Mouse (Mus musculus) brain, embryonic 18.5 days (tissue): ENCODE measurements around the gene Itpripl1.
"Not testable (repeated sequence)": the region's sequence is repeated elsewhere in the genome, so short reads cannot be mapped to it uniquely, and the experiment has no call there.

Experiments
- DNase-seq: peaks from one replicate; pipeline ENCODE4 v3.0.0-alpha.2; 2012; ENCODE audit warnings: low read depth, low spot score

Itpripl1 gene

DNA sequence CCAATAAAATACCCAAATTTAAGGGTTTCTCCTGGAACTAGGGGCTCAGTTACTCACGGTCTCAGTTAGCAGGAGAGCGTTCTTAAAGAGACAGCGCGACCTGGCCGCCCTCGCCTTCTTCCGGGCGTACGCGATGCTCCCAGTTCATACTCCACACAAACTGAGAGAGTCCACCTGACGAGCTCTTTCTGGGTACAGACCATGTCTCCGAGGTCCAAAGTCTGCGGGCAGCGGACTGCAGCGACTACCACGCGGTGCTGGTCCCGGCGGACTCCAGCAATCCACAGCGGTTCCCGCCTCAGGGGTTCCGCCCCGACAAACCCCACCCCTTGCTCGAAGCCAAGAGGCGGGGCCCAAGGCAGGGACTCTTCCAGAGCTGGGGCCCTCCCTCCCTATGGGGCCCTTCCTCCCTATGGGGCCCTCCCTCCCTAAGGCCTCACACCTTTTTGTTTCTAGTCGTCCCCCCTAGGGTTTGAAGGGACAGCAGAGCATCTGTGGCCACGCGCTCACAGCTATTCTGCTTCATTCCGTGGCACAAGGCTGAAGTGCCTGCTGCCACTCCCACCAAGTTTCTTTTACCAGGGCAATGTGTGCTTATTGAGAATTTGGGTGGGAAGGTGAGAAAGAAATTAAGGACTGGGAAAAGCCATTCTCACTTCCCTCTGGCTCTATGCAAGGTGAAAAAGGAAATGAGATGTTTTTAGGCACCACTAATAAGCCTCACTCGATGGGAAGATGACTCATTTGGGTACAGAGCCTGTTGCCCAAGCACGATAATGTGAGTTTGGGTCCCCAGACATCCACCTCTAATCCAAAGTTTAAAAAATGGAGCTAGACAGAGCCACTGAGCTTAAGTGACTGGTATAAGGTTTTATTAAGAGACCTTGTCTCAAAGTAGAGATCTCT is at the start of gene Itpripl1:
Gene Itpripl1, minus strand, starts transcription at position 285 of the 906 bp plus-strand sequence.
- DNase-seq = no peak

DNA sequence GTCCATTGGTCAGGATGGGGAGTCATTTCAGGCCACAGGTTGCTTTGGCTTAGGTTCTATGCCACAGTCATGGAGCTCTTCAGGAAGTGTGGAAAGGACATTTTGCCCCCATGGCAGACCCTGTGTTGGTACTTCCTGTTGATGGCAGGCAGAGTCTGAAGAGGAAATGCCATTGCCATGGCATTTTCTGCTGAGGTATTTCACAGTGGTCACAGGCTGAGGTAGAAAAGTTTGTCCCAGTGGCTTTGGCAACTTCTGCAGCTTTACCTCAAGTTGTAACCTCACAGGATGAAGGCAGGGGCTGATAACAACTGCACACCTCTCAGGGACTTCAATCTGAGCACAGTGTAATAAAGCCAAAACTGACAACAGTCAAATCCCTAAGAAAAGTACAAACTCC is 46.3 kb upstream of the Itpripl1 start:
- no peak for DNase-seq

DNA sequence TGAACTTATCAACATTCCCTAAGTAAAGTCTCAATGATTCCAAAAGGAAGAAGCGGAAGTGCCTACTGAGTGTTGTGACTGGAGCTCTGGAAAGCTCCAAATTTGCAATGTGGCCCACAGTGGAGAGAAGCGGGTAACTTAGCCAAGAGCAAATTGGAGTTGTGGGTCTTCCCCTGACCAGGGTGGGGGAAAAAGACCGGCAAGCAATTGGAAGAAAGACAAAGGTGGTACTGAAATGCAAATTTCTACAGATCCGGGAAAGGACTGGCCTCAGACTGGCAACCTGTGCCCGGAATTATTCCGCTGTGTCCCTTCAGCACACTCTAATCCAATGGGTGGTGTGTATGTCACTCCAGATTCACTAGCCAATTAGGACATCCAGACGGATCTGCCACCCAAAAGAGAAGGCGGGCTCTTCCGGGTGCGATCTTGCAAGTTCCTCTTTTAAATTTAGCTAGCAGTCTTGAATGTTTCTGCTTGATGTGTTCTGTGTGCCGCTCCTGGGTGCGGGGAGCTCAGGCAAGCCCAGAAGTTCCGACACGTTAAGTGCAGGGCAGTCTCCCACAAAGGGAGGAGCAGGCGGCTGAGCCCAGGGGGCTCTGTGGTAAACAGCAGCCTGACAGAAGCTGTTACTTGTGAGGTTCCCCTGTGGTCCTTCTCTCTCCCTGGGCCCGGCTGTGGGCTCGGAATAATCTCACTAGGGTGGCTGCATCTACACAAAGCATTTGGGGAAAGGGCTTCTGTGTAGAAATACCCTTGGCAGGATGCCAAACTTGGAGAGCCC is 39.5 kb upstream of the Itpripl1 start:
- DNase-seq = peak; percentile 89

DNA sequence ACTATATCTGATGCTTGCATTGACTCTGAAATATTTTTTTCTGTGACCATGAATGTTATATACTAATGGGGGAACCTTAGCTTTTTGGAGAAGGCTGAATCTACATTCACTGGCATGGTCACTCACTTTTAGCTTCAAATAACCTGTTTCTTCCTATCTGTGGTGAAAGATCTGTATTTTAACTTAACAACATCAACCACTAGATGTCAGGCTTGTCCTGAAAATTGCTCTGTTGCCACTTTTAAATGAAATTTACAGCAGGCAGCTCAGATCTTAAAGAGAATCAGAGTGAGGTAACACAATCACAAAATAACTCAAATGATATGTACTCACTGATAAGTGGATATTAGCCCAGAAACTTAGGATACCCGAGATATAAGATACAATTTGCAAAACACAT is 23.0 kb upstream of the Itpripl1 start:
- not testable (repeated sequence) for DNase-seq

DNA sequence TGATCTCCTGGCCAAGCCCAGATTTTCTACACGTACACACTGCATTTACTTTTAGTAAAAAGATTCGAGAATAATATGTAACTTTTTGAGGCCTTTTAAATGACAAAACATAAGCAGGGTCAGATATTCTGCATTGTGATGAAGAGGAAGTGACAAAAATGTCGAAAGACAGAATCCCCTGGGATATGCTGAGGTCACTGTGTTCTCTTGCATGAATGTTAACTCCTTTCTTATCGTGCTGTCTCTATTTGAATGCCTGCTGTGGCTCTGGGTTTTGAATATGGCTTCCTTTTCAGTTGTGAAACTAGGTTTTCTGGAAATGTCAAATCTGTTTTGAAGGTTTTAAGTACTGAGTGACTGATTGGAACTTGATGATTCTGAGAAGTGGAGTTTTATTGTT is 22.4 kb upstream of the Itpripl1 start:
- no peak for DNase-seq

DNA sequence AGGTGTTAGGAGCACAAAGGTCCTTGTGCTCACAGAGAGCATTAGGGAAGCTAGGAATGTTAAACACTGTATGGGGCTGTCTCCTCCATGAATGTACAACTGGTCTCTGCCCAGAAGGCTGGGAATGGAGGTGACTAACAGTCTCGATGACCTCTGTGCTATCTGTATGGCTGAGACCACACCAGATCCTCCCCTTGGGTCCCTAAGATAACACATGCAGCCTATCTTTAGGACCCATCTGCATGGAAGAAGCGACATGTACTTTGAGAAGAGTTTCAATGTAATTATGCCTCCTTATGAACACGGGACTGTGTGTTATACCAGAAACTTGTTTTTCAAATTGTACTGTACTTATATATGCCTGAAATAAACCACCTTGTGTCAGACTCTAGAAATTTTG is 2.5 kb upstream of the Itpripl1 start:
- no peak for DNase-seq

DNA sequence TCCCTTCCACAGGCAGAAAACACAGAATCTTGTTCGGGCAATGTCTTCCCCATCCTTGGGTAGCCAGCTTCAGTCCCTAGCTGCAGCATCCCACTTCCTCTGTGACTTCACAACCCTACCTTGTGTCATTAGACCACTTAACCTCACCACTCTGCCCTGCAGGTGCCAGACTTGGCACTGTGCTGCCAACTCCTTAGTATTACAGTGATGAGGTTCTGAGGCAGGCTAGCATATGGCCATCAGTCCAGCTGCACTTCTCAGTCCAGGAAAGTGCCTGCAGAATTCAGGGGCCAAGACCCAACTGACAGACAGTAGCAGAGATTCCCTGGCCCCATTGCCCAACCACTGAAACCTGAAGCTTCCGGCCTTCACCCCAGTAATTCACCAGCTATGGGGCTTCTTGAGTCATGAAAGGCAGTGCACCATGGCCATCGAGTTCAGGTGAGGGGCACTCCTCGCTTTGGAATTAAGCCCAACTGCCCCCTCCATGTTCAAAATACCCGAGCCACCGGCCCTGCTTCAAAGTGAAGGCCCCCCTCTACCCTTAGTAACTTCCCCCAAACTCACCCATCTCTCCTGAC is 575 bp downstream of the Itpripl1 start:
- no peak for DNase-seq

DNA sequence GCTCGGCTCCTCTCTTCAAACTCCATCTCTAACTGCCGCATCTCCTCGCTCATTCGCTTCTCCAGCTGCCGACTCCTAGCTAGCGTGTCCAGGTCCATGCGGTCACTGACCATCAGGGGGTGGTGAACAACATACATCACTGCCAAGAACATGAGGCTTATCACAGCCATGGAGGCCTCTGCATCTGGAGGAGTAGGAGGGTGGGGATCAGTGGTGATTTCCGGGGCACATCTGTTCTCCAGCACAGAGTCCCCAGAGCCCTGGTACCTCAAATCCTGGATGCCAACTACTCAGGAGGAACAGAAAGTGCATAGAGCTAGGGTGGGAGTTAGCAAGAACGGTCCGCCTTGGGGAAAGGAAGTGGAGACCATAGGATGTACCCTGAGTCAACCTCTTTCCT is 1.2 kb downstream of the Itpripl1 start:
- no peak for DNase-seq

DNA sequence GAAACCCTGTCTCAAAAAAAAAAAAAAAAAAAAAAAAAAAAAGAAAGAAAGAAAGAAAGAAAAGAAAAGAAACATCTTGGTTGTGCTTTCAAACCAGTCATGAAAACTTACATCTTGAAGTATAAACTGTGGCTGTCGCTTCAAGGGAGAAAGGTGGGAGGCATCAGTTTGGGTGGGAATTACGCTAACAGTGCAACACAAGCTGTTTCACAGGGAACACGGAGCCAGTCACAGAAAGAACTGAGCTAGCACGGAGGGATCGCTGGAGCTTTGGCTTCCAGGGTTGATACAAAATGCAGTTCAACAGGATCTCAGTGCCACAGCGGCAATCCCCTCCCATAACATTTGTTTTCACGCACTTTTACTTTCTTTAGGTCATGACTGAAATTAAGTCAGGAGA is 3.2 kb downstream of the Itpripl1 start:
- no peak for DNase-seq

DNA sequence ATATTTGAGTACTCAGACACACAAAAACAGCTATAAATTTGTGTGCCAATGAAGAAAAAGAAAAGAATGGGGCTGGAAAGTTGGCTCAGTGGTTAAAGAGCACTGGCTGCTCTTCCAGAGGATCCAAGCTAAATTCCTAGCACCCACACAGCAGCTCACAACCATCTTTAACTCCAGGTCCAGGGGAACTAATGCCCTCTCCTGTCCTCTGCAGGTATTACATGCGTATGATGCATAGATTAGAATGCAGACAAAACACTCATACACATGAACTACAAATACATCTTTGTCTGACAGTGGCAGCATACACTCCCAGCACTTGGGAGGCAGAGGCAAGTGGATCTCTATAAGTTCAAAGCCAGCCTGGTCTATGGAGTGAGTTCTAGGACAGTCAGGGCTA is 3.6 kb downstream of the Itpripl1 start:
- no peak for DNase-seq

DNA sequence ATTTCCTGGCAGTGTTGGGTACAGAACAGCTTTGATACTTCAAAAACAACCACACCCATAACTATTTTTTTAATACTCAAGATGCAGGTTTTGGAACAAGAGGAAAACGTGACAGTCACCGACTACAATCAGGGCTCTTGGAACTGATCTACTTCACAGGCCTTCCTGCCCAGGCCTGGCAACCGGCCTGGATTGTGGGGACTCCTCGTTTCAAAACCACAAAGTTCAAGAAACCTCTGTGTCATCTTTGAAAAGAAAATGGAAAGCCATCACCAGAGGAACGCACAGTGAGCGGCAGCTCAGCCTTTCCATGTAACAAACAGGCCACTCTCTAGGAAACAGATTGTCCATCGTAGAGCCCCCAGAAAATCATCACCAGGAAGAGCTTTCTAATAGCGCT is 4.1 kb downstream of the Itpripl1 start:
- DNase-seq = no peak

DNA sequence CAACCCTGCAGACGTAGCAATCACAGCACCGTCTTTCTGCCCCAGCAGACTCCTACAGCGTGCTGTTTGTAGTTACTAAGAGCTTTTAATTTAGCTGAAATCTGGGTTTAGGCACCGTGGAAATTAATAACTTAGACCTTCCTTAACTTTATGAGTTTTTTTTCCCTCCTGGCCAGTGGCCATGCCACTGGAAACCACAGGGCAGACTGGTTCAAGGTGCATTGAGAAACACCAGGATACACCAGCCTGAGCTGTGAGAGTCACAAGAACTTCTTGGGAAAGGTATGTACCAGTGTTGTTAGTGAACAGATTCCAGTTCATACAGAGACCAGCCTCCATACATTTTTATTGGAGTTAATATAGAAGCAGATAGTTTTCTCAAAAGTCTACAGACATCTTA is 4.8 kb downstream of the Itpripl1 start:
- DNase-seq = no peak

DNA sequence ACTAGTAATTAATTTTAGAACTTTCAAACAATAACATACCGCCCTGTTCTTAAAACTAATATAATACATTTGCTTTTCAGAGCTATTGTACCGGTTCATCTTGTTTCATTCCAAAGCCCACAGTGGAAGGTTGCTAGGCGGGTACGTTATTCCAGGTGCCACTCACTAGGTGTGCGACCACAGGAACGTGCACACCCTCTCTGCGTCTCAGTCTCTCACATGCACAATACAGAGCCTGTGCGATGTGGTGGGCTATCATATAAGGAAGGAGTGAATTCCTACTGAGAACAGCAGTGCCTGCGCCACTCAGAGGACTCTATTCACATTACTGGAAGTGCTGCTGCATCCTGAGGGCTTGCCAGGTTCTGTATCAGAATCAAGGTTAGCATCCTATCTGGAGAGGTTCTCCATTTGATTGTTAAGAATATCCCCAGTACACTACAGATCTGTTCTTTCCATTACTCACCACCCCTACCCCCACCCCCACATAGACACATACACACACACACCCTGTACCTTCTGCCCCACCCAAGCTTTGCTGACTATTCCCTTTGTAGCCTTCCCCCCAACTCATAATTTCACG is 5.3 kb downstream of the Itpripl1 start:
- no peak for DNase-seq

DNA sequence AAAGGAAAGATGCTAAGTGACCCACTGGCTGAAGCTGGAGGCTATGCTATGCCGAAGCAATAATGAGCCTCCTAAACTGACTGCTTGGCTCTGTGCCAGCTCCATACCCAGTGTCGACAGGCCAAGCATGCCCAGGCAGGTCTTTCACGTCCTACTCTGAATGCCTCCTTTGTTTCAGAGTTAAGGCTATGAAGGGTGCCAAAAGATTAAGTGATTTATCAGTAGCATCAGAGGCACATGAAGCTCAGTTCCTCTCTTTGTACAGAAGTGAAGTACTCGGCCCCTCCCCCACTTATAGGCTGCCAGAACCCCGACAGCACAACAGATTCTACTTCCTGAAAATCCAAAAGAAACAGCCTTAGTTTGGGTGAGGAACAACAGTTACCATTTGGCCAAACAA is 6.3 kb downstream of the Itpripl1 start:
- DNase-seq = no peak

DNA sequence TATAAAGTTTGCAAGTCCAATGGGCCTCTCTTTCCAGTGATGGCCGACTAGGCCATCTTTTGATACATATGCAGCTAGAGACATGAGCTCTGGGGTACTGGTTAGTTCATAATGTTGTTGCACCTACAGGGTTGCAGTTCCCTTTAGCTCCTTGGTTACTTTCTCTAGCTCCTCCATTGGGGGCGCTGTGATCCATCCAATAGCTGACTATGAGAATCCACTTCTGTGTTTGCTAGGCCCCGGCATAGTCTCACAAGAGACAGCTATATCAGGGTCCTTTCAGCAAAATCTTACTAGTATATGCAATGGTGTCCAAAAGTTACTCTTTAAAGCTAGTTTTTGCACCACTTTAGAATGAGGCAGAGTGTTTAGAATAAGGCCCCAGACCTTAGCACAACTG is 8.0 kb downstream of the Itpripl1 start:
- DNase-seq = not testable (repeated sequence)

DNA sequence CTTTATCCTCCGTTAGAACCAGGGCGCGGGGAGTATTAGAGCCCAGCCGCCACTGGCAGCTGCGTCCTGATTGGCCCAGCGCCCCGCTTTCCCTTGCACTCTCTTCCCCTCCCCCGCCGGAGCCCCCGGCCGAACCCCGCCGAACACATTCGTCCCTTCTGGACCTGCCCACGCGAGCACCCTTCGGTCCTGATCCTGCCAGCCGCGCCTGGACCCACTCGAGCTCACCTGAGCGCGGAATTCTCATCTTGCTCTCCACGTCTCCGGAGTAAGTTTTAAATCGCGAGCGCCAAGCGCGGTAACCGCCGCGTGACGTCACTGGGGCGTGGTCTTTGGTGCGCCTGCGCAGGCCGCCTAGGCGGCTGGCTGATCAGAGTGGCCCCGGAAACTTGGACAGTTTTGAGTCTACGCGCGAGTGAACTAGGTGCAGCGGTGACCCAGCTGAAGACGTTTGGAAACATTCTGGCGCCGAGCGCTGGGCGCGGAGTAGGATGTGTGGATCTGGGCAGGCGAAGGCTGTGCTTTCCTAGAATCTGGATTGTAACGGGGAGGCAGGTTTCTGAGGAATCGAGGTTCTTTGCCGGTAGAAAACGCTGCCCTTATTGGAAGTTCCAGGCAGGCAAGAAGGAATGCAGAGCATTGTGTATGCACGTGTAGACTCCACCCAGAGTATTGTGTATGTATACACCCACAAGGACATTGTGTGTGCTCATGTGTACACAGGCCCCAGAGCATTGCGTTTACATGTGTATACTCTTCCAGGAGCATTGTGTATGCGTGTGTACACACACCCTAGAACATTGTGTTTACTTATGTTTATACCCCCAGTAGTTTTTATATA is 9.4 kb downstream of the Itpripl1 start, which contains the start of gene Ncaph:
Gene Ncaph, minus strand, starts transcription at position 334 of the 841 bp plus-strand sequence.
- DNase-seq = peak; percentile 75

DNA sequence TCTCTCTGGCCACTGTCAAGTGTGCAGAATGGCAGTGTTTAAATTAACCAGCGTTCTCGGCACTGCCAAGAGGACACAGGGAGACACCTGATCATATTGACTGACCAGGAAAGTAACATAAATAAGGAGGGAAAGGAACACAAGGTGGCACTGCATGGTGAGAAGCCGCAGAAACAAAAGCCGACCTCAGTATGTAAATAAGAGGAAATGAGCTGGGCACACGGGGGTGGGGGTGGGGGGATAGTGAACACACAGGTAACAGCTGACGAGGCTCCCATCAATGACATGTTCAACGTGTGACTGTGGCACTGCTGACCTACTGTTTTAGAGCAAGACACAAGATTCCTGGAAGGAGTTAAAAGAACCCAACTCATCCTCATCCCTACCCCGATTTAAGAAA is 11.9 kb downstream of the Itpripl1 start:
- DNase-seq = no peak

DNA sequence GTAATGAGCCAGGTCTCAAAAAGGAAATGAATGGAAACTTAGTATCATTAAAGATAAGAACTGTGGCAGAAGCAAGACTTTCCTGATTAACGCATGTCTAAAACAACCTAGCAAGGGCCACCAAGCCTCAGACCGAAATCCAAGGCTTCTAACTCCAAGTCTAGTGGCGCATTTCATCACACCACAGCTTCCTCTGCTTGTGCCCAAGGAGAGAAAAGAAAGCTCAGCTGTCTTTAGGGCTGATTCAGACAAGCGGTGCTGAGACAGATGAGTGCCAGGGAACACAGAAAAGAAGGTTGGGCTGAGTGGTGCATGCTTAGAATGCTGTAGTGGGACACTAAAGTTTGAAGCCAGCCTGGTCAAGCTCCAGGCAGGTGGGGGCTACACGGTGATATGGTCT is 14.3 kb downstream of the Itpripl1 start:
- DNase-seq = no peak

DNA sequence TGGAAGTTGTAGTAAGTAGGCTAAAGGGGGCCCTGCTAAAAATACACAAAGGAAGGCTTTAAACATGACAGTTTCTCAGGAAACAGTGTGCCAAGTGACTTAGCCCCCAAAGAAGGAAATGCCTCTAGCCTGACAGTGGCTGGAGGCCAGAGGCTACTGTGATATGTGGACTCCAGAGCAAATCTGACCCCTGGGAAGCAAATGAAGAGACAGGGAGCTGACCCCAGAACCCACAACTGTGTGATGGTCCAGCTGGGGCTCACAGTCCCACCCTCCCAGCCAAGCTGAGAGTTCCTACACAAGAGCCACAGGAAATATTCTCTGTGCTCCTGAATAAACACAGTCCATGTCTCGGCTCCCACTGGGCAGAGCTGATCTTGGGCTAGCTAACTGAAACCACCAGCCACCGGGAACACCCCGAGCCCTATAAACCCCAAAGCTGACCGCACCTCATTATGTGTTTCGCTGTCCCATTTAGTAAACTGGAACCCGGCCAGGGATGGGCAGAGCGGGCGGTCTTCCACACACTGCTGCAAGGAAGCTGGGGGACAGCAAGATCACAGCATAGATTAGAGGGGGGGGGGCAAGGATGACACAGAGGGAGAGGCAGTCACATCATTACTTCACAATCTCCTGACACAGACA is 21.5 kb downstream of the Itpripl1 start:
- no peak for DNase-seq

DNA sequence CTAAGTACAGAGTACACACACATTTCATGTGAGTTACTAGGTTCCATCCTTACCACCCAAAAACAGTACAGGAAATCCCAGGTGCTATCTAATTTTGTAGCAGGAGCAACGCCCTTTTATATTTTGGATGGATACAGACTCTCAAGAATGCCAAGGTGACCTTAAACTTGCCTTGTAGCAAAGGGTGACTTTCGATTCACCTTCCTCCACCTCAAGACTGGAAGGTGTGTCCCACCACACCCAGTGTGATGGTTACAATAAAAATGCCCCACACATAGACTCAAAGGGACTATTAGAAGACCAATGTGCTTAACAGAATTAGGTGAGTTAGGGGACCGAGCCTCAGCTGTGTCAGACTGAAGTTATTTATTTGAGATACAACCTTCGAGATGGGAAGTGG is 34.3 kb downstream of the Itpripl1 start:
- DNase-seq = no peak

DNA sequence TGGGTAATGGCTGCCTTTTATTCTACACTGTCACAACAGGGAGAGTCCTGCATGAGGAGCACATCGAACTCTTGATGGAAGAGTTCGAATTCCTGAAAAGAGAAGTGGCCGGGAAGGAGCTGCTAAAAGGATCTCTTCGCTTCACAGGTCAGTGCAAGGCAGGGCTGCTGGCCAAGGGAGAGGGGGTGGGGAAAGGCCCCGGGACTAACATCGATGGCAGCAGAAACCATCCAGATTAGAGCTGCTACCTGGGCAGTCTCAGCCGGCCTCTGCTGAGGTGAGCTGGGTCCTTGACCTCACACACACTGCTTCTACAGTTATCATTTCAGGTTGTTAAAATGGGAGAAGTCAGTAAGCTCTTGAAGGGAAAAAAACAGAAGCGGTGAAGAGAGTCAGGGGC is 51.2 kb downstream of the Itpripl1 start:
- DNase-seq = no peak
